Mouse (Mus musculus) left cerebral cortex, adult 2 months (tissue): ENCODE measurements around the gene Ehbp1l1. TPM values are rescaled to one million over a fixed set of nuclear protein-coding genes. Genes with fewer than 3 reads are reported as not detected.

Experiments
- DNase-seq, 2 experiments: peaks; one replicate each; pipeline ENCODE4 v3.0.0; 2021 to 2022; ENCODE audit warnings: low spot score in 2 of 2, mixed read lengths in 1 of 2; ENCODE audit errors: extremely low spot score in 1 of 2
- H3K27ac ChIP-seq: fragments of 200-600 bp; 2 replicates; pipeline ENCODE4 v1.8.1; 2022
- H3K4me3 ChIP-seq: fragments of 200-600 bp; 2 replicates; pipeline ENCODE4 v1.8.1; 2022
- CTCF ChIP-seq: fragments of 200-600 bp; IDR thresholded peaks from 2 replicates; pipeline ENCODE4 v1.8.1; 2022; ENCODE audit warnings: antibody characterized with exemption, mild to moderate bottlenecking, moderate library complexity
- intact Hi-C: fragments of 180-260 bp; cut with DNase I; formaldehyde crosslinking; loops from one replicate; pipeline ENCODE4 v1.15.1; 2025
- total RNA-seq, 2 experiments: library from RNA; stranded (reverse); gene quantifications; 2 replicates each; pipeline ENCODE4 v1.2.3; 2021

Gene Ehbp1l1
- total RNA-seq, 2 experiments from 2014 or later = 21.1 to 30.7 TPM

DNA sequence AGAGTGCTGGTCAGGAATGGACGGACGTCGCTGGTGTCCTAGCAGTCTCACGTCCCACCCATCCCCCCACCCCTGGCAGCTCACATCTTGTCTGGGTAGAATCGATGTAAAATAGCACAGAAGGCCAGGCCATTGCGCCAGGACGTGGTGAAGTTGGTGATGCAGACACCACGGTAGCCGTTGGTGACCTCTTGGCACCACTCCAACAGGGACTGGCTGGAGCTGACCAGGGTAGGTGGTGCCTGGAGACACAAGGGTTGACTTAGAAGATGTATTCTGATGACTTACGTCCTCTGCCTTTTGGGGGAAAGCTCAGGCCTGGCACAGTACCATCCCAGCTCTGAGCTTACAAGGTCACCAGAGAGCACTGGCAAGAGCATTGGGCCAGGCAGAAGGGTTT lies 9.2 kb downstream of the Ehbp1l1 start:
- no peak for DNase-seq
- Histone ChIP-seq H3K4me3 (no peak overlapping the region; the same call in 1 of the 2 replicates), H3K27ac (no peak overlapping the region)
- intact Hi-C loops = no loop called here
- TF ChIP-seq CTCF = no peak

DNA sequence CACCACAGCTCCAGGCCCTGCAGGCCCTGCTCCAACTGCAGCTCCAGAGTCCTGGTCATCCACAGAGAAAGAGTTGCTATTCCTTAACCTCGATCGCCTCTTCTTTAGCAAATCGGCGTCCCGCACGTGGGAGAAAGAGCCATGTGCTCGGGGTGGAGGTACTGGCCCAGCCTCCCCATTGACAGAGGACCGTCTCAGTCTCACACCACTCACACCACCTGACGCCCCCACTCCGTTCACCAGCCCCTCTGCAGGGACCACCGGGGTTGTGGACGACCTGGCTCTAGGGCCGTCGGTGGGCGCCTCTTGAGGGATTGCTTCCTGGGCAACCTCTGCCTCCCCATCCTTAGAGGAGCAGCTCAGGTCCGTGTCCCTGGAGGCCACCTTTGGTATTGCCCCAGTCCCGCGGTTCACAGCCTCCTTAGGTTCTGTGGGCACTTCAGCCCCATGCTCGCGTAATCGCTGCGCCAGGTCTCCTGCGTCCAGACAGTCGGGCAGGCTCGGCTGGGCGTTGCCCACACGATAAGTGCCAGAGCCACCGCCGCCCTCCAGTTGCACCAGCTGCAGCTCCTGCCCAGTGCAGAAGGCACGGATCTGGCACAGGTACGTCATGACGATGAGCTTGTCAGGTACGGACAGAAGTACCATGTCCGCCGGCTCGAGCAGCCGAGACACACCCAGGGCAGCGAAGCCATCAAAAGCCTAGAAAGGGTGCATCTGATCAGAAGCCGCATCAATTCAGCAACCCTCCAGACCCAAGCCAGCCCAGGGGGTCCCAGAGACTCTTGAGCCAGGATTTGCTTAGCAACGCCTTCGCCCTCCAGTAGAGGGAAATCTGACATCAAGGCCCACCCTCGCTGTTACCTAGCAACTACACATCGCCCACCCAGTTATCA lies 10.1 kb downstream of the Ehbp1l1 start:
- H3K27ac ChIP-seq = peak overlapping the region; percentile 87
- TF ChIP-seq CTCF = peak; percentile 42
- intact Hi-C loops = no loop called here
- peak overlapping the region; percentile 57 for H3K4me3 ChIP-seq
- no peak for DNase-seq

DNA sequence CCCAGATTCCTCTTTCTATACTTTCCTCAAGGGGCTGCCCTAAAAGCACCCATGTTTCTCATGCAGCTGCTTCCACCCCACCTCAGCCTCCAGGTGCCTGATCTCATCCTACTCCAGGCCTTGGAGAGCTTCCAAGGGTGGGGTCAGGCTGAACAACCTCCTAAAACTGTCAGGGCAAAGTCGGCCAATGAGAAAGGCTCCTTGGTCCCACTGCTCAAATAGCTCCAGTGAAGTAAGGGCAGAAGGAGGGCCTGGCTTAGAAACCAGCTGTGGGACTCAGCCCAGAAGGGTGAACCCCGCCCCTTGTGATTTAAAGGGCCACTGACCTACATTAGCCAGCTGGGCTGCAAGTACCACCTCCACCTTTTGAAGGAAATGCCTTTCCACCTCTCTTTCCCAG lies 12.4 kb downstream of the Ehbp1l1 start:
- DNase-seq = no peak
- no peak for TF ChIP-seq CTCF
- intact Hi-C loops = loop anchor here (5.0 kb wide), 1 partner anchor 164 kb away; the partner anchor contains the start of genes Frmd8 and Slc25a45
- H3K27ac ChIP-seq = peak overlapping the region; percentile 44; the same call in 1 of the 2 replicates
- H3K4me3 ChIP-seq = 0 out of 2 replicates have a peak overlapping the region, but pooled peaks have one; percentile 6

DNA sequence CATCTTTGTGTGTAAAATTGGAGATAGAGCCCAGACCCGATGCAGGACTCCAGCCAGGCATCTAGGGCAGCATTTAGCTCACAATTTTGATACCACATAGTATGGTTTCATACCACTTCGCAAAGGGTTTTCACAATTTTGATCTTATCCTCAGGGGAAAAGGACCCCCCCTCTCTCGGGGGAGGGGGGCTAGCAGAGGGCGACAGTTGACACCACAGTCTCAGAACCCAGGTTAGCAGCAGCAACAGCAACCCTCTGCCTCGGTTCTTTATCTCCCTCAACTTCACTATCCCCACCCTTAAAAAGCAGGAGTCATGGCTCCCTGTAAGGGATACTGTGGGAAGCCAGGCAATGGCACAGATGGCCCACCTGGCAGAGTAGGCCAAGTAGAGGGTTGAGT lies 12.9 kb downstream of the Ehbp1l1 start:
- H3K27ac ChIP-seq = peak overlapping the region; percentile 32; the same call in 1 of the 2 replicates
- TF ChIP-seq CTCF = no peak
- no peak overlapping the region for H3K4me3 ChIP-seq
- intact Hi-C loops = loop anchor here (5.0 kb wide), 1 partner anchor 164 kb away; the partner anchor contains the start of genes Frmd8 and Slc25a45
- DNase-seq = no peak

DNA sequence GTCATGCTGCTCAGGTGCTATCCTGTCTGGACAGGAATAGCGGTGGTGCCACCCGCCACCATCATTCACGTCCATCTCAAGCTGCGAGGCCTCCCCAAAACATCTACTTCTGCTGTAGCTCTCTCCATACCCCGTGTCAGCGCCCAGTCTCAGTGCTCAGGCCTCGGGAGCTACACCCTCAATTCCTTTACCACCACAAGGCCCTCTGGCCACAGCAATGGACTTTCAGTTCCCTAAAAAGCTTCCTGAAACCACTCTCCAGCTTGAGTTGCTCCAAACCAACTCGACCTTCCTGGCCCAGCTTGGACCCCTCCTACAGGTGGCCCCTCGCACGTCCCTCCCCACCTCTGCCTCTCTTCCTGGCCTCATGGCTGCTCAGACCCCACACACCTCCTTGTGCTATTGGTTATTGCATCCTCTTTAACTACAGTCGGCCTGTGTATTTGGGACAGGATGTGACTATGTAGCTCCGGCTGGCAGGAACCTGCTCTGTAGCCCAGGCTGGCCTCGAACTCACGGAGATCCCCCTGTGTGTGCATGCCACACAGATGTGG lies 14.1 kb downstream of the Ehbp1l1 start:
- TF ChIP-seq CTCF = no peak
- no peak overlapping the region for H3K4me3 ChIP-seq
- intact Hi-C loops = loop anchor here (1.0 to 5.0 kb wide), 3 partner anchors 17 to 165 kb away; partner anchors contain the start of genes Fam89b, Frmd8 and Slc25a45
- DNase-seq = no peak
- no peak overlapping the region for H3K27ac ChIP-seq

DNA sequence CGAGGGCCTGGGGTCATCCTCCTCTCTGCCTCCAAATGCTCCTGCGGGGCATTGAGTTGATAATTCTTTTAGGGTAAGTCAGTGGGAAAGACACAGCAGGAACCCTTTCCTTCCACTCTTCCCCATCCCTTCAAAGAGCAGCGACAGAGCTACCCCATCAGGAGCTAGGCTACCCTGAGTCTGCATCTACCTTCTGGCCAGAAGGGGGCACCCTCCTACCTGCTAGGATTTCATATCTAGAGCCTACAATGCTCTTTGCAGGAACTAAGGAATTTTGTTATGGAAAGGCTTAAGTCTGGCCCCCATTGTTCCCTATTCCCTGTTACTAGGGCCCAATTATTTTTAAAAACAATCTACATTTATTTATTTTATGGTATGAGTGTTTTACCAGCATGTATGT lies 14.9 kb downstream of the Ehbp1l1 start:
- H3K27ac ChIP-seq = no peak overlapping the region
- no peak overlapping the region for H3K4me3 ChIP-seq
- peak; percentile 64 to 73 for DNase-seq
- intact Hi-C loops = loop anchor here (1.0 to 5.0 kb wide), 3 partner anchors 18 to 166 kb away; partner anchors contain the start of genes Fam89b, Frmd8 and Slc25a45
- peak; percentile 84 for TF ChIP-seq CTCF

DNA sequence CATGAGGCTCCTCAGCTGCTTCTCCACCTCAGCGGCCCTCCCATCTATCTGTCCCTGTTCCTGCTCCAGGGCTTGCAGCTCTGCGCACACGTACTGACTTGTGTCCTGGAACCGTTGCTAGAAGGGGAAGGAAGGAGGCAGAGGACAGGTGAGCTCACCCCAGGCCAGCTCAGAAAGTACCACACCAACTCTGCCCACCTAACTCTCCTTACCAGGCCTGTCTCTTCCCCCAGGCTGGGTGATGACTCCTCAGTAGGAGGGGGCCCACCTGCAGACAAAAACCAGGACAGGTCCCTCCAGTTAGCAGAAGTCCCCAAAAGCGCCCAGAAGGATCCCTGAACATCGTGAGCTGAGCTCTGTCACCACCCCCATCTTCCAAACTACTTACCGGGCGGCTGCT lies 15.5 kb downstream of the Ehbp1l1 start:
- no peak overlapping the region for H3K27ac ChIP-seq
- DNase-seq = no peak
- no peak for TF ChIP-seq CTCF
- no peak overlapping the region for H3K4me3 ChIP-seq
- intact Hi-C loops = loop anchor here (2.0 to 5.0 kb wide), 2 partner anchors 70 to 167 kb away; partner anchors contain the start of genes Frmd8 and Slc25a45

DNA sequence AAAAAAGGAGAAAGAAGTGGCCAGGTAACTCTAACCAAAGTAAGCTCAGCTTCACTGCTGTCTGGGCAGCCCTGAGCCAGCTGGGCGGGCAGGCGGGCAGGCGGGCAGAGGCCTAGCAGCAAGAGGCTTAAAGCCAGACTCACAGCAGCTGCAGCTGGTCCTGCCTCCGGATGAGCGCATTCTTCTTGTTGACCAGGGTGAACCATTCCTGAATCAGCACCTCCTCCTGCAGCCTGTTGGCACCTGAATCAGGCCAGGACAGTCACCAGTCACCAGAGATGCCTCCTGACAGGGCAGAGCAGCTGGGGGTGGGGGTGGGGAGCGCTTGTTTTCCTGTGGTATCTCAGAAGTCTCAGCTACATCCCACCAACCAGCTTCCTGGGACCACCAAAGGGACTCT lies 16.0 kb downstream of the Ehbp1l1 start:
- H3K4me3 ChIP-seq = no peak overlapping the region
- intact Hi-C loops = loop anchor here (2.0 to 5.0 kb wide), 2 partner anchors 71 to 167 kb away; partner anchors contain the start of genes Frmd8 and Slc25a45
- no peak for DNase-seq
- H3K27ac ChIP-seq = no peak overlapping the region
- no peak for TF ChIP-seq CTCF

DNA sequence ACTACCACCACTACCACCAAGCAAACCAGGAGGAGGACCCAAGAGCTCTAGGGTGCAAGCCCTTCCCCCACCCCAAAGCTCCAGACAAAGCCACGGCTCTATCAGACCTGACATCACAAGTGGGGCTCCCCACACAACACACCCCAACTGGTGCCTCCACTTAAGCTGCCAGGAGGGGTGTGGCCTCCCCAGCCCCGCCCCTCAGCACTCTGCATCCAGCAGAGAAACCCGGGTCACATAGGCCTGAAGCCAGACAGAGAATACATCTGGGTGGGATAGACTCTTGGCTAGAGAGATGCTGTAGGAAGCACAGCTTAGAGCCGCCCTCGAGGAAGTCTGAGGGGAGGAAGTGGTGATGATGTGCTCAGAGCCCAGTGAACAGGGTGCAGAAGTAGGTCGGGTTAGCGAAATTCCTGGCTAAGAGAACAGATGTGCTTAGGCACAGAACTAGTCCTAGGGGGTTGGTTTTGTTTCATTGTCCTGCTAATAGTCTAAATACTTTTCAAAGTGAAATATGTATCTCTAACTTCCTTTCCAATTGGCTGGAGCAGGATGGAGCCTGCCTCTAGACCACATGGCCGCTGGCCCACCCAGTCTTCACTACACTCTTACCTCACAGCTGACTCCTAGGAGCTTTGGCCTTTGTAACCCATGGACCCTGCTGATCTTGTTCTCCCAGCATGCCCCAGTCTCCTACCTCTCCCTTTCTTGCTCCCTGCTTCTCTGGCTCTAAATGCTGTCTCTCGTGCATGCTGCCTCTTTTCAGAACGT lies 21.1 kb downstream of the Ehbp1l1 start:
- intact Hi-C loops = no loop called here

DNA sequence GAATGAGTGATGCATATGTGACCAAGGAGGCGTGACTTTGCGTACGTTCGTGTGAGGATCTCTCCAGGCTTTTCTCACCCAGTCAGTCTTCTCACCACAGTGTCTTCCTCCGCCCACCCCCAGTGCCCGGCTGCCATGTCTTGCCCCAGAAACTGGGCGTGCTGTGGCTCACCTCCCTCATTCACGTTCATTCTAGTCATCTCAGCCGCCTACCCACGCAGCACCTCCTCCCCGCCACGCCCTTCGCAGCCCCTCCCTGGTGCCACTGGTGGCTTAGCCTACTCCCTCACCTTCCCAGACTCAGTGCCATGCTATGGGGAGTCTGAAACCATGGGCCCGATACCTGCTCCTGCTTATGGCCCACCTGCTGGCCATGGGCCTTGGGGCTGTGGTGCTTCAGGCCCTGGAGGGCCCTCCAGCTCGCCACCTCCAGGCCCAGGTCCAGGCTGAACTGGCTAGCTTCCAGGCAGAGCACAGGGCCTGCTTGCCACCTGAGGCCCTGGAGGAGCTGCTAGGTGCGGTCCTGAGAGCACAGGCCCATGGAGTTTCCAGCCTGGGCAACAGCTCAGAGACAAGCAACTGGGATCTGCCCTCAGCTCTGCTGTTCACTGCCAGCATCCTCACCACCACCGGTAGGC lies 21.8 kb downstream of the Ehbp1l1 start, which contains the start of gene Kcnk7:
TSS of gene Kcnk7 (plus strand) at position 205 of the 638 bp plus-strand sequence.
- intact Hi-C loops = no loop called here
- DNase-seq = no peak

More for the DNA sequence above, 21.1 kb downstream of the Ehbp1l1 start:
- H3K27ac ChIP-seq = no peak overlapping the region
- TF ChIP-seq CTCF = no peak
- H3K4me3 ChIP-seq = no peak overlapping the region
- no peak for DNase-seq

More for the DNA sequence above, 21.8 kb downstream of the Ehbp1l1 start, which contains the start of gene Kcnk7:
- TF ChIP-seq CTCF = no peak
- no peak within 1 kb of the TSS for H3K27ac ChIP-seq
- H3K4me3 ChIP-seq = no peak within 1 kb of the TSS
